Mouse (Mus musculus) erythroblast, adult 5-6 weeks (primary cell): ENCODE results near the gene Banf1. TPM values are rescaled to one million over a fixed set of nuclear protein-coding genes. Genes with fewer than 3 reads are reported as not detected.

Source experiments
- ATAC-seq: replicated peaks from 2 replicates; pipeline ENCODE4 v1.8.0; 2016; ENCODE audit warnings: moderate number of reproducible peaks, mild to moderate bottlenecking, moderate TSS enrichment, inconsistent platforms; ENCODE audit not compliant: poor library complexity, low FRiP score, severe bottlenecking
- total RNA-seq, 2 experiments: library from RNA; stranded (forward) in 1 of 2; stranded (reverse) in 1 of 2; fragments of 150-400 nt in 1 of 2; fragments of 200-764, 138-1000 nt in 1 of 2; gene quantifications; 2 replicates each; pipeline versions ENCODE4 v1.2.3 to v1.2.4; 2015 to 2017; ENCODE audit warnings: low replicate concordance in 2 of 2

The Banf1 gene
- total RNA-seq, 2 experiments from 2014 or later, result 14.1 to 144 TPM

- ATAC-seq, result no peak
These were observed 39.0 kb downstream of the Banf1 start for GRCm38 (mm10) chr19:5327970-5328369.

GRCm38 (mm10) chr19:5323801-5324200, 43.2 kb downstream of the Banf1 start:
- no peak for ATAC-seq

Other genes with a start within 250 kb of the Banf1 start
- 4.2 TPM in 1 of 2 replicates, not detected in the other for gene Klc2, start 248.6 kb downstream of the Banf1 start, total RNA-seq (2015; ENCODE audit: low replicate concordance)
- gene Klc2, start 248.6 kb downstream of the Banf1 start, total RNA-seq (2017; ENCODE audit: low replicate concordance), result 1.4 TPM in 1 of 2 replicates, not detected in the other
- 7.7 and 8.1 TPM in 2 replicates for gene Pacs1, start 94.0 kb downstream of the Banf1 start, total RNA-seq (2015; ENCODE audit: low replicate concordance)
- gene Pacs1, start 94.0 kb downstream of the Banf1 start, total RNA-seq (2017; ENCODE audit: low replicate concordance), result 5.3 and 7.0 TPM in 2 replicates
- 38.5 and 55.0 TPM in 2 replicates for gene Sf3b2, start 71.7 kb downstream of the Banf1 start, total RNA-seq (2015; ENCODE audit: low replicate concordance)
- 59.6 and 76.3 TPM in 2 replicates for gene Sf3b2, start 71.7 kb downstream of the Banf1 start, total RNA-seq (2017; ENCODE audit: low replicate concordance)
- not detected in 2 replicates for gene Gal3st3, start 68.8 kb downstream of the Banf1 start, total RNA-seq (2015; ENCODE audit: low replicate concordance)
- gene Gal3st3, start 68.8 kb downstream of the Banf1 start, total RNA-seq (2017; ENCODE audit: low replicate concordance), result not detected in 2 replicates
- not detected in 2 replicates for gene Catsper1, start 31.4 kb downstream of the Banf1 start, total RNA-seq (2015; ENCODE audit: low replicate concordance)
- not detected in 2 replicates for gene Catsper1, start 31.4 kb downstream of the Banf1 start, total RNA-seq (2017; ENCODE audit: low replicate concordance)
- not detected in 2 replicates for gene Cst6, start 17.6 kb downstream of the Banf1 start, total RNA-seq (2015; ENCODE audit: low replicate concordance)
- gene Cst6, start 17.6 kb downstream of the Banf1 start, total RNA-seq (2017; ENCODE audit: low replicate concordance), result not detected in 2 replicates
- 7.3 and 12.3 TPM in 2 replicates for gene Eif1ad, start 427 bp downstream of the Banf1 start, total RNA-seq (2015; ENCODE audit: low replicate concordance)
- gene Eif1ad, start 427 bp downstream of the Banf1 start, total RNA-seq (2017; ENCODE audit: low replicate concordance), result 14.7 and 18.7 TPM in 2 replicates
- 28.4 and 63.2 TPM in 2 replicates for gene Sart1, start 21.5 kb upstream of the Banf1 start, total RNA-seq (2015; ENCODE audit: low replicate concordance)
- gene Sart1, start 21.5 kb upstream of the Banf1 start, total RNA-seq (2017; ENCODE audit: low replicate concordance), result 28.5 and 48.2 TPM in 2 replicates
- 2.5 TPM in 1 of 2 replicates, not detected in the other for gene Tsga10ip, start 35.4 kb upstream of the Banf1 start, total RNA-seq (2015; ENCODE audit: low replicate concordance)
- gene Tsga10ip, start 35.4 kb upstream of the Banf1 start, total RNA-seq (2017; ENCODE audit: low replicate concordance), result not detected in 2 replicates
- 15.0 and 32.4 TPM in 2 replicates for gene Drap1, start 57.8 kb upstream of the Banf1 start, total RNA-seq (2015; ENCODE audit: low replicate concordance)
- 15.8 and 18.0 TPM in 2 replicates for gene Drap1, start 57.8 kb upstream of the Banf1 start, total RNA-seq (2017; ENCODE audit: low replicate concordance)
- 14.8 and 16.1 TPM in 2 replicates for gene AI837181, start 58.0 kb upstream of the Banf1 start, total RNA-seq (2015; ENCODE audit: low replicate concordance)
- 5.3 and 7.7 TPM in 2 replicates for gene AI837181, start 58.0 kb upstream of the Banf1 start, total RNA-seq (2017; ENCODE audit: low replicate concordance)
- gene Fosl1, start 80.4 kb upstream of the Banf1 start, total RNA-seq (2015; ENCODE audit: low replicate concordance), result 0.42 TPM in 1 of 2 replicates, not detected in the other
- gene Fosl1, start 80.4 kb upstream of the Banf1 start, total RNA-seq (2017; ENCODE audit: low replicate concordance), result not detected in 2 replicates
- gene Ccdc85b, start 90.7 kb upstream of the Banf1 start, total RNA-seq (2015; ENCODE audit: low replicate concordance), result 0.38 TPM in 1 of 2 replicates, not detected in the other
- gene Ccdc85b, start 90.7 kb upstream of the Banf1 start, total RNA-seq (2017; ENCODE audit: low replicate concordance), result 0.14 and 0.17 TPM in 2 replicates
- gene Fibp, start 93.4 kb upstream of the Banf1 start, total RNA-seq (2015; ENCODE audit: low replicate concordance), result 13.2 and 15.2 TPM in 2 replicates
- 17.6 and 19.0 TPM in 2 replicates for gene Fibp, start 93.4 kb upstream of the Banf1 start, total RNA-seq (2017; ENCODE audit: low replicate concordance)
- gene Ctsw, start 101.3 kb upstream of the Banf1 start, total RNA-seq (2015; ENCODE audit: low replicate concordance), result not detected in 2 replicates
- gene Ctsw, start 101.3 kb upstream of the Banf1 start, total RNA-seq (2017; ENCODE audit: low replicate concordance), result not detected in 2 replicates
- not detected in 2 replicates for gene Efemp2, start 106.8 kb upstream of the Banf1 start, total RNA-seq (2015; ENCODE audit: low replicate concordance)
- 3.4 TPM in 1 of 2 replicates, not detected in the other for gene Efemp2, start 106.8 kb upstream of the Banf1 start, total RNA-seq (2017; ENCODE audit: low replicate concordance)
- 12.5 and 18.6 TPM in 2 replicates for gene Mus81, start 121.2 kb upstream of the Banf1 start, total RNA-seq (2015; ENCODE audit: low replicate concordance)
- 1.8 and 8.3 TPM in 2 replicates for gene Mus81, start 121.2 kb upstream of the Banf1 start, total RNA-seq (2017; ENCODE audit: low replicate concordance)
- 516 and 540 TPM in 2 replicates for gene Cfl1, start 123.3 kb upstream of the Banf1 start, total RNA-seq (2015; ENCODE audit: low replicate concordance)
- gene Cfl1, start 123.3 kb upstream of the Banf1 start, total RNA-seq (2017; ENCODE audit: low replicate concordance), result 293 and 380 TPM in 2 replicates
- not detected in 2 replicates for gene 1700020D05Rik, start 136.6 kb upstream of the Banf1 start, total RNA-seq (2015; ENCODE audit: low replicate concordance)
- 1.1 and 1.3 TPM in 2 replicates for gene 1700020D05Rik, start 136.6 kb upstream of the Banf1 start, total RNA-seq (2017; ENCODE audit: low replicate concordance)
- gene Snx32, start 143.4 kb upstream of the Banf1 start, total RNA-seq (2015; ENCODE audit: low replicate concordance), result 1.9 and 2.9 TPM in 2 replicates
- 11.7 and 13.4 TPM in 2 replicates for gene Snx32, start 143.4 kb upstream of the Banf1 start, total RNA-seq (2017; ENCODE audit: low replicate concordance)
- gene Ovol1, start 193.5 kb upstream of the Banf1 start, total RNA-seq (2015; ENCODE audit: low replicate concordance), result not detected in 2 replicates
- not detected in 2 replicates for gene Ovol1, start 193.5 kb upstream of the Banf1 start, total RNA-seq (2017; ENCODE audit: low replicate concordance)
- 2.9 and 5.2 TPM in 2 replicates for gene Ap5b1, start 200.9 kb upstream of the Banf1 start, total RNA-seq (2015; ENCODE audit: low replicate concordance)
- 1.8 and 4.7 TPM in 2 replicates for gene Ap5b1, start 200.9 kb upstream of the Banf1 start, total RNA-seq (2017; ENCODE audit: low replicate concordance)
- gene Rnaseh2c, start 234.7 kb upstream of the Banf1 start, total RNA-seq (2015; ENCODE audit: low replicate concordance), result 14.4 and 52.2 TPM in 2 replicates
- 19.3 and 79.3 TPM in 2 replicates for gene Rnaseh2c, start 234.7 kb upstream of the Banf1 start, total RNA-seq (2017; ENCODE audit: low replicate concordance)
- gene Kat5, start 243.1 kb upstream of the Banf1 start, total RNA-seq (2015; ENCODE audit: low replicate concordance), result 8.2 and 11.3 TPM in 2 replicates
- gene Kat5, start 243.1 kb upstream of the Banf1 start, total RNA-seq (2017; ENCODE audit: low replicate concordance), result 22.0 and 28.9 TPM in 2 replicates